Mouse (Mus musculus): ENCODE measurements around the gene Heatr5a.

The Heatr5a gene

GRCm38 (mm10) chr12:51882606-51883296 lies 88.4 kb downstream of the Heatr5a start:
- peak; percentile 62 for DNase-seq (ENCODE audit: low spot score)

- no peak for DNase-seq (ENCODE audit: low spot score)
Measured at GRCm38 (mm10) chr12:51881775-51882174, 89.3 kb downstream of the Heatr5a start.

- DNase-seq (ENCODE audit: low spot score) = no peak
Measured at GRCm38 (mm10) chr12:51871446-51872144, 99.5 kb downstream of the Heatr5a start.

GRCm38 (mm10) chr12:51869511-51869910 lies 101.6 kb downstream of the Heatr5a start:
- DNase-seq (ENCODE audit: low spot score) = no peak

- no peak for DNase-seq (ENCODE audit: low spot score)
Measured at GRCm38 (mm10) chr12:51867076-51867475, 104.0 kb downstream of the Heatr5a start.

- DNase-seq (ENCODE audit: low spot score) = peak; percentile 75
Measured at GRCm38 (mm10) chr12:51866226-51866910, 104.8 kb downstream of the Heatr5a start.

- DNase-seq (ENCODE audit: low spot score) = peak; percentile 83
Measured at GRCm38 (mm10) chr12:51865790-51866179, 105.3 kb downstream of the Heatr5a start.

- peak; percentile 35 for DNase-seq (ENCODE audit: low spot score)
Measured at GRCm38 (mm10) chr12:51865061-51865789, 105.9 kb downstream of the Heatr5a start.

GRCm38 (mm10) chr12:51863116-51864002 lies 107.8 kb downstream of the Heatr5a start:
- no peak for DNase-seq (ENCODE audit: low spot score)

GRCm38 (mm10) chr12:51858134-51859028 lies 112.7 kb downstream of the Heatr5a start:
- DNase-seq (ENCODE audit: low spot score) = no peak

GRCm38 (mm10) chr12:51856768-51857295 lies 114.3 kb downstream of the Heatr5a start:
- no peak for DNase-seq (ENCODE audit: low spot score)

- DNase-seq (ENCODE audit: low spot score) = no peak
Measured at GRCm38 (mm10) chr12:51855872-51856271, 115.2 kb downstream of the Heatr5a start.

- DNase-seq (ENCODE audit: low spot score) = no peak
Measured at GRCm38 (mm10) chr12:51855453-51855852, 115.7 kb downstream of the Heatr5a start.

GRCm38 (mm10) chr12:51851617-51852016 lies 119.5 kb downstream of the Heatr5a start:
- DNase-seq (ENCODE audit: low spot score) = no peak

GRCm38 (mm10) chr12:51851155-51851554 lies 120.0 kb downstream of the Heatr5a start:
- no peak for DNase-seq (ENCODE audit: low spot score)

- DNase-seq (ENCODE audit: low spot score) = no peak
Measured at GRCm38 (mm10) chr12:51850339-51850738, 120.8 kb downstream of the Heatr5a start.

- DNase-seq (ENCODE audit: low spot score) = no peak
Measured at GRCm38 (mm10) chr12:51849902-51850301, 121.2 kb downstream of the Heatr5a start.

- peak; percentile 53 for DNase-seq (ENCODE audit: low spot score)
Measured at GRCm38 (mm10) chr12:51847953-51848680, 123.0 kb downstream of the Heatr5a start.

- DNase-seq (ENCODE audit: low spot score) = no peak
Measured at GRCm38 (mm10) chr12:51845261-51845660, 125.9 kb downstream of the Heatr5a start.

Data from lung, postnatal 25 days (tissue).